Mouse (Mus musculus) hindbrain, embryonic 11.5 days (tissue): ENCODE results near the gene 6430628N08Rik. TPM values are rescaled to one million over a fixed set of nuclear protein-coding genes. Genes with fewer than 3 reads are reported as not detected.

ENCODE experiments used
- ATAC-seq: fragments of 200-750 bp; cut with Nextera tagmentation; 2 replicates; pipeline ENCODE4 v1.8.0; 2017; ENCODE audit warnings: mild to moderate bottlenecking, moderate TSS enrichment, moderate library complexity; ENCODE audit not compliant: low FRiP score
- DNase-seq: peaks from one replicate; pipeline ENCODE4 v3.0.0-alpha.2; 2015; ENCODE audit warnings: low spot score
- H3K27ac ChIP-seq: fragments of 300-500 bp; sonication (generic); 2 replicates; pipeline ENCODE4 v1.5.1; 2014; ENCODE audit warnings: mild to moderate bottlenecking, low read depth, low read length
- H3K27me3 ChIP-seq: fragments of 300-500 bp; sonication (generic); 2 replicates; pipeline ENCODE4 v1.6.1; 2014; ENCODE audit warnings: mild to moderate bottlenecking, low read length, moderate library complexity, mixed read lengths; ENCODE audit not compliant: control insufficient read depth, insufficient read depth
- H3K36me3 ChIP-seq: fragments of 300-500 bp; sonication (generic); 2 replicates; pipeline ENCODE4 v1.6.1; 2014; ENCODE audit warnings: mild to moderate bottlenecking, low read length, moderate library complexity, mixed read lengths; ENCODE audit not compliant: control insufficient read depth, insufficient read depth
- H3K4me1 ChIP-seq: fragments of 300-500 bp; sonication (generic); replicated peaks from 2 replicates; pipeline ENCODE4 v1.6.1; 2014; ENCODE audit warnings: low read length, mixed read lengths; ENCODE audit not compliant: control insufficient read depth, insufficient read depth
- H3K4me2 ChIP-seq: fragments of 300-500 bp; sonication (generic); replicated peaks from 2 replicates; pipeline ENCODE4 v1.6.1; 2014; ENCODE audit warnings: mild to moderate bottlenecking, low read depth, low read length
- H3K4me3 ChIP-seq: fragments of 300-500 bp; sonication (generic); 2 replicates; pipeline ENCODE4 v1.5.1; 2014; ENCODE audit warnings: low read depth, low read length
- H3K9ac ChIP-seq: fragments of 300-500 bp; sonication (generic); 2 replicates; pipeline ENCODE4 v1.6.1; 2014; ENCODE audit warnings: low read depth, low read length
- H3K9me3 ChIP-seq: fragments of 300-500 bp; sonication (generic); 2 replicates; pipeline ENCODE4 v1.6.1; 2016; ENCODE audit warnings: low read length; ENCODE audit not compliant: control insufficient read depth
- WGBS: fragments of 180-500 bp; shearing (Covaris S2); extraction: QIAGEN DNeasy Blood & Tissue Kit; methylation state at CpG from one replicate; pipeline ENCODE4 v1.1.7; 2014; 5-methylcytosine and 5-hydroxymethylcytosine counted together
- polyA plus RNA-seq: library from polyadenylated mRNA; unstranded; fragments of >200 nt; fragmentation: Nextera tagmentation; extraction: Ambion mirVana; gene quantifications from 2 replicates; pipeline ENCODE4 v1.2.1, GENCODE M21; 2014

The 6430628N08Rik gene
- polyA plus RNA-seq, 1 experiment from 2014 or later: not detected

- H3K4me2 ChIP-seq: peak overlapping the region; percentile 20
- peak overlapping the region; percentile 32 for H3K9ac ChIP-seq
- no peak overlapping the region for H3K4me3 ChIP-seq
- H3K4me1 ChIP-seq: peaks cover 20% of the 10 kb centered on the region
- peak overlapping the region; percentile 64 for H3K27ac ChIP-seq
- peak; percentile 69 for ATAC-seq
- DNase-seq: peak; percentile 82
- no peaks in the 10 kb centered on the region for H3K9me3 ChIP-seq
- no peaks in the 10 kb centered on the region for H3K36me3 ChIP-seq
- under 1% methylated on average over 11 of the region's 11 CpGs for WGBS
- H3K27me3 ChIP-seq: no peaks in the 10 kb centered on the region
Measured at GRCm38 (mm10) chr4:115878216-115878678, 12.2 kb upstream of the 6430628N08Rik start.

GRCm38 (mm10) chr4:115878828-115879227 lies 11.6 kb upstream of the 6430628N08Rik start:
- Histone ChIP-seq H3K4me1 (peaks cover 20% of the 10 kb centered on the region), H3K9ac (no peak overlapping the region; the same call in 1 of the 2 replicates)
- ATAC-seq: no peak

GRCm38 (mm10) chr4:115881183-115881582 lies 9.3 kb upstream of the 6430628N08Rik start:
- peak; percentile 86 for DNase-seq
- Histone ChIP-seq H3K4me1 (peaks cover 20% of the 10 kb centered on the region), H3K27ac (no peak overlapping the region)

More at GRCm38 (mm10) chr4:115878828-115879227, 11.6 kb upstream of the 6430628N08Rik start:
- Histone ChIP-seq H3K27me3 (no peaks in the 10 kb centered on the region), H3K4me3 (no peak overlapping the region), H3K27ac (peak overlapping the region; percentile 64), H3K36me3 (no peaks in the 10 kb centered on the region), H3K4me2 (no peak overlapping the region), H3K9me3 (no peaks in the 10 kb centered on the region)
- WGBS: 39% methylated on average over 9 of the region's 9 CpGs
- no peak for DNase-seq

GRCm38 (mm10) chr4:115882195-115882594 lies 8.3 kb upstream of the 6430628N08Rik start:
- WGBS: 62% methylated on average over 4 of the region's 4 CpGs
- no peak for ATAC-seq
- peaks cover 20% of the 10 kb centered on the region for H3K4me1 ChIP-seq
- H3K4me3 ChIP-seq: no peak overlapping the region
- DNase-seq: no peak
- H3K27ac ChIP-seq: no peak overlapping the region
- H3K27me3 ChIP-seq: no peaks in the 10 kb centered on the region
- H3K9ac ChIP-seq: no peak overlapping the region
- no peak overlapping the region for H3K4me2 ChIP-seq
- H3K9me3 ChIP-seq: no peaks in the 10 kb centered on the region
- no peaks in the 10 kb centered on the region for H3K36me3 ChIP-seq

More at GRCm38 (mm10) chr4:115881183-115881582, 9.3 kb upstream of the 6430628N08Rik start:
- no peaks in the 10 kb centered on the region for H3K27me3 ChIP-seq
- H3K9ac ChIP-seq: no peak overlapping the region
- peak; percentile 60 for ATAC-seq
- no peaks in the 10 kb centered on the region for H3K36me3 ChIP-seq
- WGBS: 7% methylated on average over 1 of the region's 1 CpGs
- H3K9me3 ChIP-seq: no peaks in the 10 kb centered on the region
- no peak overlapping the region for H3K4me2 ChIP-seq
- no peak overlapping the region for H3K4me3 ChIP-seq

- DNase-seq (no peak), ATAC-seq (no peak)
- H3K9me3 ChIP-seq: no peaks in the 10 kb centered on the region
- H3K4me1 ChIP-seq: peaks cover 7% of the 10 kb centered on the region
- H3K27me3 ChIP-seq: no peaks in the 10 kb centered on the region
- H3K4me2 ChIP-seq: no peak within 1 kb of the TSS
- H3K36me3 ChIP-seq: no peaks in the 10 kb centered on the region
- no peak within 1 kb of the TSS for H3K9ac ChIP-seq
- H3K27ac ChIP-seq: no peak within 1 kb of the TSS
- 73% methylated on average over 6 of the region's 6 CpGs for WGBS
- no peak within 1 kb of the TSS for H3K4me3 ChIP-seq
Measured at GRCm38 (mm10) chr4:115884022-115884421, 6.4 kb upstream of the 6430628N08Rik start, which contains the start of gene Kncn. Gene Kncn (plus strand): TSS chr4:115884400.

DNA sequence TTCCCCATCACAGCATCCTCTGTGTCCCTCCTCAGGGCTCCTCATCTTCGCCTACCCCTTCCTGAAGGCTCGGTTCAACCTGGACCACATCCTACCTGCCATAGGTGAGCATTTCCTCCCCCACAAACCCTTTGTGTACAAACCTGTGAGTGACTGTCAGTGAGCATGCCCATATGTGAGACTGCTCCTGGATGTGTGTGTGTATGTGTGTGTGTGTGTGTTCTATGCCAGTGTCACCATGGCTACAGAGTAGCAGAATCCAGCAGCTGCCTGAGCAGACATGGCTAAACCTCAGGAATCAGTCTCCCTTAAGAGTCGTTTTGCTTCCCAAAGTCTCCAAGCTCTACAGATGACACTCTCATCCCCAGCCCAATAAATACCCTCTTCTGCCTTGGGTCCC lies 4.6 kb upstream of the 6430628N08Rik start:
- DNase-seq: no peak
- no peak overlapping the region for H3K4me2 ChIP-seq
- no peaks in the 10 kb centered on the region for H3K27me3 ChIP-seq
- ATAC-seq: no peak
- H3K36me3 ChIP-seq: no peaks in the 10 kb centered on the region
- no peak overlapping the region for H3K4me3 ChIP-seq
- H3K4me1 ChIP-seq: peaks cover 7% of the 10 kb centered on the region
- no peak overlapping the region for H3K27ac ChIP-seq
- H3K9ac ChIP-seq: no peak overlapping the region
- H3K9me3 ChIP-seq: no peaks in the 10 kb centered on the region
- 81% methylated on average over 3 of the region's 3 CpGs for WGBS

DNA sequence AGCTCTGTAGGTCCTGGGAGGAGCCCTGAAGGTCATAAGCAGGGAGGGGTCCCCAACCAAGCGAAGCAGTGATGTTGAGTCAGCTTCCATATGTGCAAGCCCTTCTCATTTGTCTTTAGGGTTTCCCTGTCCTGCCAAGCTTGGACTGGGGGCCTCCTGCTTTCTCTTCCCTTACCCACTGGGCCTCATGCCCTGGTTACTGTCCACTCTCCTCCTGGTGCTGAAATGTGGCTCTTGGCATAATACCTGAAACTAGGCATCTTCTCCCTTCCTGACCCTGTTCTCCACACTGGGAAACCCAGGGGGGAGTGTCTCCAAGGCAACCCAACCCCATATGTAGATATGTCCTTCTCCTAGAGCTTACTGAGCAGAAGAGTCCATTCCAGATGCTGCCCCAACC lies 3.6 kb upstream of the 6430628N08Rik start:
- no peak overlapping the region for H3K9ac ChIP-seq
- no peaks in the 10 kb centered on the region; the same call in 1 of the 2 replicates for H3K4me1 ChIP-seq
- ATAC-seq (no peak), DNase-seq (no peak)
- H3K36me3 ChIP-seq: no peaks in the 10 kb centered on the region
- no peak overlapping the region for H3K4me2 ChIP-seq
- 62% methylated on average over 1 of the region's 1 CpGs for WGBS
- no peak overlapping the region for H3K4me3 ChIP-seq
- no peaks in the 10 kb centered on the region for H3K9me3 ChIP-seq
- no peak overlapping the region for H3K27ac ChIP-seq
- H3K27me3 ChIP-seq: peaks cover 6% of the 10 kb centered on the region; the same call in 1 of the 2 replicates

GRCm38 (mm10) chr4:115890066-115890465 lies 399 bp upstream of the 6430628N08Rik start:
- ATAC-seq (peak; percentile 25; the same call in 1 of the 2 replicates), DNase-seq (no peak)

DNA sequence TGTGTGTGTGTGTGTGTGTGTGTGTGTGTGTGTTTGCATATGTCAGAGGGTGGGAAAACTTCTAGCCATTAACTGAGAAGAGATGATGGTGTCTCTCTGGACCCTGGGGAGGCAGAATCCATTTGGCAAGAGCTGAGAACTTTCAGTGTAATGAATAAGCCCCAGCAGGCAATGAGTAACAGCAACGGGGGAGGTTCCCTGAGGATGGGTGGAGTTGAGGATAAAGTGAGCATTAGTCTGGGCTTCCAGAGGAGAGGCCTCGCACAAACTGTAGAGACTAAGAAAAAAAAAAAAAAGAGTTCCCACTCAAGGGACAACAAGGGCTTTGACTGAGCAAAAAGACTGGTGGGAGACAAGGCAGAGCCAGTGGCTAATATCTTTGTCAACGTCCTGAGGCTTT lies 3.8 kb downstream of the 6430628N08Rik start:
- ATAC-seq (no peak), DNase-seq (no peak)
- H3K4me2 ChIP-seq: no peak overlapping the region
- H3K9ac ChIP-seq: no peak overlapping the region
- H3K9me3 ChIP-seq: no peaks in the 10 kb centered on the region
- 22% methylated on average over 3 of the region's 3 CpGs for WGBS
- no peak overlapping the region for H3K27ac ChIP-seq
- peaks cover 35% of the 10 kb centered on the region for H3K27me3 ChIP-seq
- H3K4me3 ChIP-seq: no peak overlapping the region
- H3K36me3 ChIP-seq: no peaks in the 10 kb centered on the region
- H3K4me1 ChIP-seq: peaks cover 2% of the 10 kb centered on the region; the same call in 1 of the 2 replicates

More at GRCm38 (mm10) chr4:115890066-115890465, 399 bp upstream of the 6430628N08Rik start:
- Histone ChIP-seq H3K4me3 (peak overlapping the region; percentile 15), H3K9ac (no peak overlapping the region), H3K36me3 (no peaks in the 10 kb centered on the region), H3K27ac (no peak overlapping the region), H3K4me1 (no peaks in the 10 kb centered on the region), H3K9me3 (no peaks in the 10 kb centered on the region), H3K27me3 (peaks cover 10% of the 10 kb centered on the region; the same call in 1 of the 2 replicates), H3K4me2 (peak overlapping the region; percentile 48)
- 13% methylated on average over 6 of the region's 6 CpGs for WGBS
